Mouse (Mus musculus) right cerebral cortex, postnatal 10 days (tissue): ENCODE data around the gene Gm45716.

Experiments
- DNase-seq, 2 experiments: peaks; one replicate each; pipeline ENCODE4 v3.0.0; 2021; ENCODE audit warnings: low spot score in 2 of 2

The Gm45716 gene

GRCm38 (mm10) chr11:90283159-90283558 is 95.7 kb downstream of the Gm45716 start:
- no peak for DNase-seq

- DNase-seq, result no peak
Observed at GRCm38 (mm10) chr11:90283601-90284000, 96.1 kb downstream of the Gm45716 start.

GRCm38 (mm10) chr11:90284079-90284478 is 96.6 kb downstream of the Gm45716 start:
- no peak for DNase-seq

- DNase-seq, result no peak
Observed at GRCm38 (mm10) chr11:90284623-90285022, 97.1 kb downstream of the Gm45716 start.

- no peak for DNase-seq
Observed at GRCm38 (mm10) chr11:90286550-90287154, 99.2 kb downstream of the Gm45716 start.

- DNase-seq, result no peak
Observed at GRCm38 (mm10) chr11:90291156-90291555, 103.7 kb downstream of the Gm45716 start.

- DNase-seq, result no peak
Observed at GRCm38 (mm10) chr11:90292766-90293165, 105.3 kb downstream of the Gm45716 start.

- DNase-seq, result no peak
Observed at GRCm38 (mm10) chr11:90294622-90295021, 107.1 kb downstream of the Gm45716 start.
